Mouse (Mus musculus) liver, adult 2 months (tissue): ENCODE measurements around the gene Lpcat3. TPM values are rescaled to one million over a fixed set of nuclear protein-coding genes. Genes with fewer than 3 reads are reported as not detected.

Experiments used
- DNase-seq: peaks from one replicate; pipeline ENCODE4 v3.0.0-alpha.2; 2011; ENCODE audit warnings: low read depth, low spot score; ENCODE audit errors: extremely low read depth
- H3K27ac ChIP-seq: fragments of 200-500 bp; replicated peaks from 2 replicates; pipeline ENCODE4 v1.5.1; 2012; ENCODE audit warnings: low read depth, mild to moderate bottlenecking, control low read depth, inconsistent platforms, low read length; ENCODE audit not compliant: insufficient read depth
- H3K27me3 ChIP-seq: fragments of 200-500 bp; 2 replicates; pipeline ENCODE4 v1.6.1; 2012; ENCODE audit warnings: mild to moderate bottlenecking, moderate library complexity, low read length, inconsistent platforms; ENCODE audit not compliant: control insufficient read depth, insufficient read depth
- H3K36me3 ChIP-seq: fragments of 200-500 bp; 2 replicates; pipeline ENCODE4 v1.6.1; 2012; ENCODE audit warnings: low read length, inconsistent platforms; ENCODE audit not compliant: control insufficient read depth, insufficient read depth
- H3K4me1 ChIP-seq: fragments of 200-500 bp; 2 replicates; pipeline ENCODE4 v1.6.1; 2011; ENCODE audit warnings: low read length; ENCODE audit not compliant: control insufficient read depth, insufficient read depth
- H3K4me3 ChIP-seq: fragments of 200-500 bp; 2 replicates; pipeline ENCODE4 v1.5.1; 2011; ENCODE audit warnings: low read depth, mild to moderate bottlenecking, control low read depth, low read length, moderate library complexity; ENCODE audit not compliant: insufficient read depth
- H3K79me2 ChIP-seq: fragments of 200-500 bp; 2 replicates; pipeline ENCODE4 v1.6.1; 2012; ENCODE audit warnings: inconsistent platforms, mild to moderate bottlenecking, low read length, moderate library complexity; ENCODE audit not compliant: control insufficient read depth, insufficient read depth
- H3K9ac ChIP-seq: fragments of 200-500 bp; 2 replicates; pipeline ENCODE4 v1.6.1; 2012; ENCODE audit warnings: low read depth, mild to moderate bottlenecking, control low read depth, inconsistent platforms, low read length
- CTCF ChIP-seq: fragments of 200-500 bp; IDR thresholded peaks from 2 replicates; pipeline ENCODE4 v1.5.1; 2011; ENCODE audit warnings: low read depth, low read length, control low read depth
- POLR2A ChIP-seq: fragments of 200-500 bp; IDR thresholded peaks from 2 replicates; pipeline ENCODE4 v1.6.1; 2011; ENCODE audit warnings: low read length, control low read depth; ENCODE audit not compliant: insufficient read depth; ENCODE audit errors: extremely low read depth
- WGBS: fragments of 180-500 bp; shearing (Covaris S2); methylation state at CpG from one replicate; pipeline ENCODE4 v1.1.7; 2018; 5-methylcytosine and 5-hydroxymethylcytosine counted together
- polyA plus RNA-seq: library from polyadenylated mRNA; depleted of rRNA; stranded (reverse); fragments of >200 nt; gene quantifications from 2 replicates; pipeline ENCODE4 v1.2.3, GENCODE M21; 2012
- total RNA-seq: library from RNA; depleted of rRNA; stranded (reverse); fragments of >200 nt; gene quantifications from 2 replicates; pipeline ENCODE4 v1.2.3, GENCODE M21; 2014

Lpcat3 gene
- total and polyA plus RNA-seq, 2 experiments, result 72.4 to 188 TPM

DNA sequence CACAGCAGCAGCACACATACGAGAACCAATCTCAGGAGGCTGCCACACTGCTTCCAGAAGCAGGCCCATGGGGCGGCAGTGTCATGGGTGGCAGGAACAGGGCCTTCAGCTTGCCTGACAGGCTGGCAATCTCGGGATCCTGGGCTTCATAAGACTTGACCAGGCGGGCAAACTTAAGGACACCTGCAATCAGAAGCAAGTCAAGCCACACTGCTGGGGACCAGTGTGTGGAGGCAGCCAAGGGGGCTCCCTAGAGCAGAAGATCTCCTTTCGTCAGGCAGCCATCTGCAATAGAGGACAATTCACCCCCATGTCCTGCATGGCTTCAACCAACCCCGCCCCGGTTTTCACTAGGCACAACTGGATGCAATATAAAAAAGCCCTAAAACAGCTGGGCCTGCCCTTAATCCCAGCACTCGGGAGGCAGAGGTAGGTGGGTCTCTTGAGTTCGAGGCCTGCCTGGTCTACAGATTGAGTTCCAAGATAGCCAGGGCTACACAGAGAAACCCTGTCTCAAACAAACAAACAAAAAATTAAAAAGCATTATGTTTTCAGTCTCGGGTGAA, 76.5 kb downstream of the Lpcat3 start:
- DNase-seq, result no peak
- Histone ChIP-seq H3K27ac (peak overlapping the region; percentile 63), H3K4me1 (peaks cover 18% of the 10 kb centered on the region), H3K9ac (no peak overlapping the region; the same call in 1 of the 2 replicates), H3K4me3 (no peak overlapping the region), H3K27me3 (no peaks in the 10 kb centered on the region), H3K36me3 (no peaks in the 10 kb centered on the region), H3K79me2 (no peaks in the 10 kb centered on the region; the same call in 1 of the 2 replicates)
- WGBS, result 88% methylated on average over 10 of the region's 10 CpGs
- no peak for TF ChIP-seq CTCF
- TF ChIP-seq POLR2A, result no peak

- no peaks in the 10 kb centered on the region for H3K27me3 ChIP-seq
- no peak for TF ChIP-seq POLR2A
- peak; percentile 39 for TF ChIP-seq CTCF
- under 1% methylated on average over 29 of the region's 29 CpGs for WGBS
- no peaks in the 10 kb centered on the region for H3K36me3 ChIP-seq
- peak; percentile 69 for DNase-seq
- no peaks in the 10 kb centered on the region for H3K79me2 ChIP-seq
- H3K4me3 ChIP-seq, result peak overlapping the region; percentile 75
- peak overlapping the region; percentile 85 for H3K9ac ChIP-seq
- peak overlapping the region; percentile 86 for H3K27ac ChIP-seq
- peaks cover 18% of the 10 kb centered on the region for H3K4me1 ChIP-seq
These were observed 77.5 kb downstream of the Lpcat3 start for GRCm38 (mm10) chr6:124740211-124740887.

- Histone ChIP-seq H3K79me2 (no peaks in the 10 kb centered on the region), H3K36me3 (no peaks in the 10 kb centered on the region), H3K27me3 (no peaks in the 10 kb centered on the region), H3K4me1 (peaks cover 18% of the 10 kb centered on the region), H3K4me3 (peak within 1 kb of the TSS; percentile 75), H3K9ac (peak within 1 kb of the TSS; percentile 85), H3K27ac (peak within 1 kb of the TSS; percentile 86)
- WGBS, result under 1% methylated on average over 41 of the region's 41 CpGs
- DNase-seq, result peak; percentile 86
- TF ChIP-seq CTCF, result no peak
- peak; percentile 92; the same call in 1 of the 2 replicates for TF ChIP-seq POLR2A
These were observed 78.3 kb downstream of the Lpcat3 start, which contains the start of gene Grcc10 for GRCm38 (mm10) chr6:124740888-124741761. Gene Grcc10, minus strand, starts transcription at chr6:124741374.

DNA sequence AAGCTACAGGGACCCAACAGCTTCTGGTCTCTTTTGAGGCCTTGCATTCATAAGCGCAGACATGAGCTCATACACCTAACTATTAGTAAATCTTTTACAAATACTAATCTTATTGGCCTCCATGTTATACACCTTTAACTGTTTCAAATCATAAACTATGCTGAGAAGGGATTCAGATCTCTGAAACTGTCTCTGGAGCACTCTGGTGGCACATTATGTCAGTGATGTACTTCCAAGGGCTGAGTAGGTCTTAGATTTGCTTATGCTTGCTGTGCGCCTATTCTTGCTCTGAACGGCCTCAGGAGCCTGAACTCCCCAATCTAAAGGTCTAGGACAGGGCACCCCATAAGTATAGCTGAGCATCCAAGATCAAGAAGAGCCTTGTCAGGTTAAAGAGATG, 79.0 kb downstream of the Lpcat3 start:
- no peaks in the 10 kb centered on the region for H3K79me2 ChIP-seq
- H3K4me3 ChIP-seq, result no peak overlapping the region; the same call in 1 of the 2 replicates
- peak overlapping the region; percentile 78 for H3K9ac ChIP-seq
- WGBS, result 76% methylated on average over 3 of the region's 3 CpGs
- no peaks in the 10 kb centered on the region for H3K36me3 ChIP-seq
- DNase-seq, result no peak
- H3K27me3 ChIP-seq, result no peaks in the 10 kb centered on the region
- H3K4me1 ChIP-seq, result peaks cover 21% of the 10 kb centered on the region
- TF ChIP-seq POLR2A, result no peak
- TF ChIP-seq CTCF, result no peak
- H3K27ac ChIP-seq, result peak overlapping the region; percentile 86

- H3K36me3 ChIP-seq, result no peaks in the 10 kb centered on the region; the same call in 1 of the 2 replicates
- no peaks in the 10 kb centered on the region for H3K27me3 ChIP-seq
- no peak overlapping the region for H3K9ac ChIP-seq
- DNase-seq, result no peak
- no peak for TF ChIP-seq POLR2A
- no peak for TF ChIP-seq CTCF
- 94% methylated on average over 15 of the region's 15 CpGs for whole genome bisulfite sequencing
- H3K4me3 ChIP-seq, result no peak overlapping the region
- H3K27ac ChIP-seq, result no peak overlapping the region
- no peaks in the 10 kb centered on the region for H3K79me2 ChIP-seq
- H3K4me1 ChIP-seq, result peaks cover 20% of the 10 kb centered on the region
These were observed 80.2 kb downstream of the Lpcat3 start for GRCm38 (mm10) chr6:124742839-124743514.
